Mouse (Mus musculus) embryo, embryonic 9.5 days (tissue): Measurements from ENCODE around the gene Slc48a1.

Experiments
- DNase-seq: peaks from one replicate; pipeline ENCODE4 v3.0.0-alpha.2; 2017; ENCODE audit errors: extremely low spot score

Gene Slc48a1

GRCm38 (mm10) chr15:97825941-97826587 lies 47.7 kb downstream of the Slc48a1 start:
- no peak for DNase-seq

- no peak for DNase-seq
Observed at GRCm38 (mm10) chr15:97826588-97827261, 48.4 kb downstream of the Slc48a1 start.

- no peak for DNase-seq
Observed at GRCm38 (mm10) chr15:97827401-97827800, 49.1 kb downstream of the Slc48a1 start.

- DNase-seq, result no peak
Observed at GRCm38 (mm10) chr15:97828221-97828842, 50.0 kb downstream of the Slc48a1 start.

- no peak for DNase-seq
Observed at GRCm38 (mm10) chr15:97828901-97829338, 50.6 kb downstream of the Slc48a1 start.

- no peak for DNase-seq
Observed at GRCm38 (mm10) chr15:97829432-97829831, 51.1 kb downstream of the Slc48a1 start.

- no peak for DNase-seq
Observed at GRCm38 (mm10) chr15:97830253-97830787, 52.0 kb downstream of the Slc48a1 start.

- DNase-seq, result peak; percentile 71
Observed at GRCm38 (mm10) chr15:97830788-97831241, 52.5 kb downstream of the Slc48a1 start.

- DNase-seq, result peak; percentile 87
Observed at GRCm38 (mm10) chr15:97831242-97831986, 53.1 kb downstream of the Slc48a1 start.

- peak; percentile 81 for DNase-seq
Observed at GRCm38 (mm10) chr15:97831987-97832640, 53.8 kb downstream of the Slc48a1 start.

GRCm38 (mm10) chr15:97832764-97833479 lies 54.6 kb downstream of the Slc48a1 start:
- DNase-seq, result no peak

GRCm38 (mm10) chr15:97836153-97836893 lies 58.0 kb downstream of the Slc48a1 start:
- DNase-seq, result no peak

- DNase-seq, result no peak
Observed at GRCm38 (mm10) chr15:97836894-97837247, 58.6 kb downstream of the Slc48a1 start.

GRCm38 (mm10) chr15:97837491-97838061 lies 59.3 kb downstream of the Slc48a1 start:
- DNase-seq, result no peak

GRCm38 (mm10) chr15:97838395-97838794 lies 60.1 kb downstream of the Slc48a1 start:
- no peak for DNase-seq

GRCm38 (mm10) chr15:97839012-97839411 lies 60.7 kb downstream of the Slc48a1 start:
- DNase-seq, result no peak

- no peak for DNase-seq
Observed at GRCm38 (mm10) chr15:97839473-97839872, 61.2 kb downstream of the Slc48a1 start.

GRCm38 (mm10) chr15:97839991-97840455 lies 61.7 kb downstream of the Slc48a1 start:
- peak; percentile 59 for DNase-seq

GRCm38 (mm10) chr15:97840781-97841180 lies 62.5 kb downstream of the Slc48a1 start:
- no peak for DNase-seq
